Mouse (Mus musculus): ENCODE measurements around the gene T. TPM values are rescaled to one million over a fixed set of nuclear protein-coding genes. Genes with fewer than 3 reads are reported as not detected.

The T gene
- polyA plus RNA-seq, 1 experiment from 2014 or later, result not detected

DNA sequence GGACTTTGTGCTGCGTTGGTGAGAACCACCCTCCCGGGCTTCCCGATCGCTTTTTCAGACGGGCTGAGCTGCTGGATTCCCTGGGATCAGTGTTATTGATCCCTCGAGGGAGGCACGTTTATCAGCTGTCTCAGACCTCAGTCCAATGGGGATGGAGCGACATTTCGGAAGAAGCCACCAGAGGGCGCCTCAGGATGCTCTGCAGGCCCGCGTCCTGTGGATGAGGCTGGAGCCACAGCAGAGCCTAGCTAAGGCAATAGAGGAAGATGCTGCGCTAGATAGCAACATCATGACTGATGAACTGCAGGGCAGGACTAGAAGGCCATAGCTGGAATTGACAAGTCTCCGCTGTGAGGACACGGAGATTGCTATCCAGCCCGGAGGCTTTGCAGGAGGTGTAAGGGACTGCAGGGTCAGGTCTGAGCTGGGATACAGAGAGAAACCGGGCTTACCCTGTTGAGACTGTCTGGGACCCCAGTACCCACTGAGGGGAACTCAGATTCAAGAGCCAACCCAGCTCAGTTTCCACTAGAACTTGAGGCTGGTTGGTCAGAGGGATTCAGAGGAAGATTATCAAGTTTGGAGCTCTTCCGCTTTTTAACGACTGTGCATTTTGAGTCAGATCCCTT lies 34.6 kb downstream of the T start:
- H3K9ac ChIP-seq, result no peak overlapping the region
- no peak overlapping the region for H3K27ac ChIP-seq
- H3K36me3 ChIP-seq, result no peaks in the 10 kb centered on the region
- H3K27me3 ChIP-seq, result peaks cover 25% of the 10 kb centered on the region
- no peaks in the 10 kb centered on the region for H3K9me3 ChIP-seq (replicated peaks)
- ATAC-seq (ENCODE audit: low read depth), result no peak
- H3K4me2 ChIP-seq, result no peak overlapping the region
- 15% methylated on average over 19 of the region's 19 CpGs for WGBS (ENCODE audit: insufficient replicate concordance)
- H3K4me3 ChIP-seq (replicated peaks), result no peak overlapping the region
- H3K4me1 ChIP-seq (replicated peaks), result no peaks in the 10 kb centered on the region
- peak; percentile 16 for DNase-seq

DNA sequence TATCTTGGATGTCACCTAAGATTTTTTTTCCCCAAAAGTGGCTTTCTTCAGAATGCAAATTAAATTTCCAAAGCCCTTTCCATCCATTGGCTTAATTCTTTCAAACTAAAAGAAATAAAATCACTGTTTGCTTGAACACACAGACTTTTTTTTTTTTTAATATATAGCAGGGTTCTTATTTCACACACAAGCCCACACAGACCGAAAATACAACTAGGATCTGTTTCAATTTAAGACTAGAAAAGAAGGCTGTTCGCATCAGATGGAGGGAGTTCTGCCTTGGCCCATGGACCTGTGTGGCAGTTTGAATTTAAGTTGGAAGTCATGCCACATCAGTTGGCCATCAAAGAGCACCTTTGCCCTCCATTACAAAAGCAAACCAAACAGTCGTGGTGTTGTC lies 44.3 kb downstream of the T start:
- ATAC-seq (ENCODE audit: low read depth) (no peak), DNase-seq (no peak)
- WGBS (ENCODE audit: insufficient replicate concordance), result 46% methylated on average over 3 of the region's 3 CpGs
- Histone ChIP-seq H3K4me3 (replicated peaks) (no peak overlapping the region), H3K9me3 (replicated peaks) (no peaks in the 10 kb centered on the region), H3K4me2 (no peak overlapping the region), H3K27me3 (no peaks in the 10 kb centered on the region), H3K27ac (no peak overlapping the region), H3K4me1 (replicated peaks) (no peaks in the 10 kb centered on the region), H3K9ac (no peak overlapping the region), H3K36me3 (no peaks in the 10 kb centered on the region)

DNA sequence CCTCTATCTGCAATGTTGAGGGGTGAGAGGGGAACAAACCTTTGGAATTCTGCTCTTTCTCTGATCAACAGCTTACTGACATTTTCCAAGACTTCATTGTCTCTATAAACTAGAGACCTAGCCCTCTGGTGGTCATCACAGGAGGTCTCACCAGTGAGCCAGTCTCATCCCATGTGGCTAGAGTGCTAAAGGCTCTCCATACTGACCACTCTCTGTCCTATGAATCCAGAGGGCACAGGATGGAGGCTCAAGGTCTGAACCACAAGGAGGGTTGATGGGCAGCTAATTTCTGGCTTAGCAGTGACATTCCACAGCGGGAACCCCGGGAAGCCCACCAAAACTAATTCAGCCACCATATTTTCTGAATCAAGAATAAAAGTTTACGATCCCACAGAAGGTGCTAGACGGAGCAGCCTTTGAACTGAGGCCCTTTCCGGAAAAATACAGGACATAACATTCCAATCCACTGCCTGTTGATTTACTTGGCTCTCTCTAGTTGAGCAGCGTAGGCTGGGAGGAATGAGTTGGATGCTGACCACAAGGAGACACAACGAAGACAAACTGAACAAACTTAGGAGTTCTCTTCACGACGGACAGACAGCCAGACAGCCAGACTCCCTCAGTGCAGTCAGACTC lies 45.4 kb downstream of the T start:
- no peaks in the 10 kb centered on the region for H3K27me3 ChIP-seq
- no peaks in the 10 kb centered on the region for H3K4me1 ChIP-seq (replicated peaks)
- no peak overlapping the region for H3K4me3 ChIP-seq (replicated peaks)
- H3K9ac ChIP-seq, result no peak overlapping the region
- H3K4me2 ChIP-seq, result no peak overlapping the region
- H3K36me3 ChIP-seq, result no peaks in the 10 kb centered on the region
- no peak overlapping the region for H3K27ac ChIP-seq
- DNase-seq (no peak), ATAC-seq (ENCODE audit: low read depth) (no peak)
- 67% methylated on average over 9 of the region's 9 CpGs for WGBS (ENCODE audit: insufficient replicate concordance)
- H3K9me3 ChIP-seq (replicated peaks), result no peaks in the 10 kb centered on the region

DNA sequence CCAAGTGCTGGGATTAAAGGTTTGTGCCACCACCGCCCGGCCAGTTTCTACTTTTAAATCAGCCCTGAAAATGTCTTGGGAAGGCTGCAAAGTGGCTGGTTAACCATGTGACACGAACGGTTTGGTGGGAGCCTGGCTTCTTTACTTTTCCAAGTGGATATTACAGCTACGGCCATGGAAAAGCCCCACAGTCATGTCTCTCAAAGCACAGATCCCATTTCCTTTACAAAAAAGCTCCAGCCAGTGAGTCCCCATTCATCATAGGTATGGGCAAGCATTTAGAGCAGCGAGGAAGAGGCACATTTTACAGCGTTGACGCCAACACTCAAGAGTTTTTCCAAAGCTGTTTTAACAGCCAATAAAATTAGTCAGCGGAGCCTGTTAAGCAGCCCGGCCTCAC lies 47.6 kb downstream of the T start:
- H3K4me1 ChIP-seq (replicated peaks), result no peaks in the 10 kb centered on the region
- no peak overlapping the region for H3K9ac ChIP-seq
- H3K9me3 ChIP-seq (replicated peaks), result no peaks in the 10 kb centered on the region
- DNase-seq, result no peak
- H3K27ac ChIP-seq, result no peak overlapping the region
- 72% methylated on average over 10 of the region's 10 CpGs for WGBS (ENCODE audit: insufficient replicate concordance)
- no peak overlapping the region for H3K4me2 ChIP-seq
- no peak for ATAC-seq (ENCODE audit: low read depth)
- peaks cover 3% of the 10 kb centered on the region; the same call in 1 of the 2 replicates for H3K27me3 ChIP-seq
- no peaks in the 10 kb centered on the region for H3K36me3 ChIP-seq
- H3K4me3 ChIP-seq (replicated peaks), result no peak overlapping the region

DNA sequence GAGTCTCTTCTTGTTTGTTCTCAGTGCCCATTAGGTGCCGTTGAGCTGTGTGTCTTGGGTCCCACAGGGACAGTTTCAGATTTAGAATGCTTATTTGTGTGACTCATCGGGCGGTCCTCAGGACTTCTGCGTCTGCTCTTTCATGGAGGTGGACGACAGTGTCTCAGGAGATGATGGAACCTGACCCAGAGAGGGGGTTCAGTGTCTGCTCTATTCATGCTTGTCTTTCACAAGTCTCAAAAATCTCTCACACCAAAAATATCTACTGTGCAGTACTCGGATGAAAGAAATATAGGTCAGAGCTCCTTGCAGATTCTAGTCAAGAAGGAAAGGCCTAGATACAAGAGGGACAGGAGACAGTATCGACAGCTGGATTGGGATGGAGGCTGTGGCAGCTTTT lies 48.7 kb downstream of the T start:
- 67% methylated on average over 7 of the region's 7 CpGs for WGBS (ENCODE audit: insufficient replicate concordance)
- Histone ChIP-seq H3K27ac (no peak overlapping the region), H3K27me3 (peaks cover 3% of the 10 kb centered on the region; the same call in 1 of the 2 replicates), H3K4me2 (no peak overlapping the region), H3K4me1 (replicated peaks) (no peaks in the 10 kb centered on the region), H3K4me3 (replicated peaks) (no peak overlapping the region), H3K9me3 (replicated peaks) (no peaks in the 10 kb centered on the region), H3K9ac (no peak overlapping the region), H3K36me3 (no peaks in the 10 kb centered on the region)
- DNase-seq (no peak), ATAC-seq (ENCODE audit: low read depth) (no peak)

DNA sequence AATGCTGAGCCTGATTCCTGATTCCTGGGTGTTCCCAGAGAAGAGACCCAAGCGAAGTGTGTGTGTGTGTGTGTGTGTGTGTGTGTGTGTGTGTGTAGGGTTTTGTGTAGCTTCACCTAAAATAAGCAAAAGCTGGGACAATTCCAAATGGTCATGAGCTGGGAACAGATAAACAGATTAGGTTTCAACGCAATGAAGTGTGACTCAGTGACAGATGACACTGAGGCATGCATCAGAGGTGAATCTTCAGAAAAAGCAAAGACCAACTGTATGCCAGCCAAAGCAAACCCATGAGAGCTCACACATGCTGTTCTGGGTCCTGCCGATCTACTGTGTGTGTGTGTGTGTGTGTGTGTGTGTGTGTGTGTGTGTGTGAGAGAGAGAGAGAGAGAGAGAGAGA lies 50.0 kb downstream of the T start:
- ATAC-seq (ENCODE audit: low read depth), result no peak
- H3K27me3 ChIP-seq, result peaks cover 3% of the 10 kb centered on the region; the same call in 1 of the 2 replicates
- no peak overlapping the region for H3K4me2 ChIP-seq
- no peak overlapping the region for H3K27ac ChIP-seq
- DNase-seq, result no peak
- no peaks in the 10 kb centered on the region for H3K9me3 ChIP-seq (replicated peaks)
- H3K4me3 ChIP-seq (replicated peaks), result no peak overlapping the region
- 43% methylated on average over 3 of the region's 3 CpGs for WGBS (ENCODE audit: insufficient replicate concordance)
- H3K9ac ChIP-seq, result no peak overlapping the region
- no peaks in the 10 kb centered on the region for H3K4me1 ChIP-seq (replicated peaks)
- H3K36me3 ChIP-seq, result no peaks in the 10 kb centered on the region

DNA sequence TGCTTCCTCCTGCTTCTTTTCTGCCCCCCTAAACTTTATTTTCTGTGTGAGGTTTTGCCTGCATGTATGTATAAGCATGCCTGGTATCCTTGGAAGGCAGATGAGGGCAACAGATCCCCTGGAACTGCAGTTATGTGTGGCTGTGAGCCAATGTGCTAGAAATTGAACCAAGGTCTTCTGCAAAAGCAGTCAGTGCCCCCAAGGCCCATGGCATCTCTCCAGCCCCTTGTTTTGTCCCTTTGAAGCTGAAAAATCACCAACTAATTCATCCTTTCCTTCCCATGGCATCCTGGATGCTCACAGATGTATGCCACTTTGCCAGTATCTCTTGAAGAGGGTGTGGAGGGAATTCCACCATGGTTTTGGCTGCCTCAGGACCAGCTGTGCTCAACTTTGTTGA lies 50.9 kb downstream of the T start:
- no peak for DNase-seq
- H3K36me3 ChIP-seq, result no peaks in the 10 kb centered on the region
- peaks cover 3% of the 10 kb centered on the region; the same call in 1 of the 2 replicates for H3K27me3 ChIP-seq
- H3K9ac ChIP-seq, result no peak overlapping the region
- ATAC-seq (ENCODE audit: low read depth), result no peak
- H3K27ac ChIP-seq, result no peak overlapping the region
- H3K4me2 ChIP-seq, result no peak overlapping the region
- no peaks in the 10 kb centered on the region for H3K9me3 ChIP-seq (replicated peaks)
- no peak overlapping the region for H3K4me3 ChIP-seq (replicated peaks)
- H3K4me1 ChIP-seq (replicated peaks), result no peaks in the 10 kb centered on the region

DNA sequence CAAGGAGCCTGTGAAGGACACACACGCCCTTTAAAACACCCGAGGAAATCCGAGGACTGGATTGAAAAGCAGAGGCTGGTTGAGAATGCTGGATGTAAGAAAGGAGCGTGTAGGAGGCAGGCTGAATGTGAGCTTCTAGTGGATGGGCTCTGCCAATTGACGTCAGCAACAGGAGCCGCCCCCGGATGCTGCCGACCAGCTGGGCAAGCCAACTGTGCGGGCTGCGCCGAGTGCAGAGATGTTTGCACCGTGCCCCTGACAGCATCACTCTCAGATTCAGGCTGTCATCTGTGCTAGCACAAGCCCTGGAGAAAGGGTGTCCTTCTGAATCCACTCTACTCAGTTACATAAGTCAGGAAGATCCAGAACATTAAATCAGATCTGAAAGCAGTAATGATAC lies 53.6 kb downstream of the T start:
- 46% methylated on average over 12 of the region's 12 CpGs for WGBS (ENCODE audit: insufficient replicate concordance)
- peaks cover 3% of the 10 kb centered on the region; the same call in 1 of the 2 replicates for H3K27me3 ChIP-seq
- no peaks in the 10 kb centered on the region for H3K4me1 ChIP-seq (replicated peaks)
- H3K4me2 ChIP-seq, result no peak overlapping the region
- no peak overlapping the region for H3K4me3 ChIP-seq (replicated peaks)
- no peak overlapping the region for H3K9ac ChIP-seq
- DNase-seq (no peak), ATAC-seq (ENCODE audit: low read depth) (no peak)
- no peaks in the 10 kb centered on the region for H3K9me3 ChIP-seq (replicated peaks)
- H3K36me3 ChIP-seq, result no peaks in the 10 kb centered on the region
- no peak overlapping the region for H3K27ac ChIP-seq

DNA sequence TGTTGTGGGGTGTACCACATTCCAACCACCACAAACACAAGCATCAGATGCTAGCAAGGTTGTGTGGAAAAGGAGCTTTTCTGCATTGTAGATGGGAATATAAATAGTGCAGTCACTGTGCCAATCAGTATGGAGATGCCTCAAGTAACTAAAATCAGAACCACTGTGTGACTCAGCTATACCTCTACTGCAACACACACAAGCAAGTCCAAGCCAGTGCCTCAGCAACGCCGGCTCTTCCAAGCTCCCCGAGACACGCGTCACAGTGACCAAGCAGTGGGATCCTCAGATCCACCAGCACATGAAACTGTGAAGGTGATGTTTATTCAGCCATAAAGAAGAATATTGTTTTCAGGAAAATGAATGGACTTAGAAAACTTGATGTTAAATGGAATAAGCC lies 56.7 kb downstream of the T start:
- no peak overlapping the region for H3K27ac ChIP-seq
- no peak overlapping the region for H3K4me3 ChIP-seq (replicated peaks)
- H3K27me3 ChIP-seq, result peaks cover 3% of the 10 kb centered on the region; the same call in 1 of the 2 replicates
- H3K4me1 ChIP-seq (replicated peaks), result no peaks in the 10 kb centered on the region
- no peak overlapping the region for H3K4me2 ChIP-seq
- no peaks in the 10 kb centered on the region for H3K9me3 ChIP-seq (replicated peaks)
- ATAC-seq (ENCODE audit: low read depth) (no peak), DNase-seq (no peak)
- WGBS (ENCODE audit: insufficient replicate concordance), result 77% methylated on average over 5 of the region's 5 CpGs
- H3K9ac ChIP-seq, result no peak overlapping the region
- H3K36me3 ChIP-seq, result no peaks in the 10 kb centered on the region

Other genes with a start within 250 kb of the T start
- 0.10 TPM in 1 of 2 replicates, not detected in the other for gene Ccr6, start 198.4 kb upstream of the T start, polyA plus RNA-seq (2015; fragmentation: Nextera tagmentation; extraction: Ambion mirVana)
- gene Mpc1, start 151.5 kb upstream of the T start, polyA plus RNA-seq (2015; fragmentation: Nextera tagmentation; extraction: Ambion mirVana), result 125 and 127 TPM in 2 replicates
- gene Sft2d1, start 123.3 kb upstream of the T start, polyA plus RNA-seq (2015; fragmentation: Nextera tagmentation; extraction: Ambion mirVana), result 56.6 and 62.3 TPM in 2 replicates
- gene Prr18, start 97.0 kb upstream of the T start, polyA plus RNA-seq (2015; fragmentation: Nextera tagmentation; extraction: Ambion mirVana), result 0.05 and 0.09 TPM in 2 replicates
- 0.09 TPM in 1 of 2 replicates, not detected in the other for gene T2, start 78.4 kb upstream of the T start, polyA plus RNA-seq (2015; fragmentation: Nextera tagmentation; extraction: Ambion mirVana)
- gene Pde10a, start 90.9 kb downstream of the T start, polyA plus RNA-seq (2015; fragmentation: Nextera tagmentation; extraction: Ambion mirVana), result 0.31 and 0.39 TPM in 2 replicates
- gene Gm17087, start 132.5 kb downstream of the T start, polyA plus RNA-seq (2015; fragmentation: Nextera tagmentation; extraction: Ambion mirVana), result not detected in 2 replicates